Mouse (Mus musculus) megakaryocyte, embryonic 14.5 days (primary cell): ENCODE results near the gene Psap.

Source experiments
- FLI1 ChIP-seq: IDR thresholded peaks from 2 replicates; pipeline ENCODE4 v1.6.1; 2012; ENCODE audit warnings: low read length, inconsistent platforms, mixed read lengths
- GATA1 ChIP-seq: IDR thresholded peaks from 3 replicates; pipeline ENCODE4 v1.6.1; 2012; ENCODE audit warnings: mixed read lengths, low read length, inconsistent platforms, borderline replicate concordance

DNA sequence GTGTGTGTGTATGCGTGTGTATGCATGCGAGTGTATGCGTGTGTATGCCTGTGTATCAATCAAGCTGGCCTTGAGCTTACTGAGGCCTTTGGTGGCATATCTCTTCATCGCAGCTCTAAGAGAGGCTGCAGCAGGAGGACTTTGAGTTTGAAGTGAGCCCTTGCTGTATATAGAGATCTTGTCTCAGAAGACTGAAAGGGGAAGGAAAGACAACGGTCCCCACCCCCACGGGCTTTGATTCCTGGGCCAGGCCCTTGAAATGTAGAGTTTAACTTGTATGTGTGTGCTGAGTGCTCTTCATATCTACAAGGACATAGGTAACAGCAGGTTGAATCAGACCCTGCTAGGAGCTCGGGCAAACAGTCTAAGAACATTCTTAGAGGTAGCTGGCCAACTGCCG, 11.8 kb downstream of the Psap start:
- no peak for TF ChIP-seq FLI1
- TF ChIP-seq GATA1 = no peak
